Mouse (Mus musculus) midbrain, embryonic 10.5 days (tissue): ENCODE measurements around the gene Mtmr6. TPM values are rescaled to one million over a fixed set of nuclear protein-coding genes. Genes with fewer than 3 reads are reported as not detected.

Source experiments
- DNase-seq: peaks from one replicate; pipeline ENCODE4 v3.0.0-alpha.2; 2017; ENCODE audit warnings: low spot score
- H3K27ac ChIP-seq: fragments of 300-500 bp; sonication (generic); replicated peaks from 2 replicates; pipeline ENCODE4 v1.5.1; 2016; ENCODE audit warnings: mild to moderate bottlenecking
- H3K27me3 ChIP-seq: fragments of 300-500 bp; sonication (generic); 2 replicates; pipeline ENCODE4 v1.6.1; 2016; ENCODE audit warnings: low read depth, mild to moderate bottlenecking; ENCODE audit not compliant: poor library complexity, severe bottlenecking
- H3K36me3 ChIP-seq: fragments of 300-500 bp; sonication (generic); 2 replicates; pipeline ENCODE4 v1.6.1; 2016; ENCODE audit warnings: mild to moderate bottlenecking, moderate library complexity
- H3K4me1 ChIP-seq: fragments of 300-500 bp; sonication (generic); 2 replicates; pipeline ENCODE4 v1.6.1; 2016
- H3K4me3 ChIP-seq: fragments of 300-500 bp; sonication (generic); 2 replicates; pipeline ENCODE4 v1.5.1; 2016; ENCODE audit warnings: mild to moderate bottlenecking, moderate library complexity
- H3K9me3 ChIP-seq: fragments of 300-500 bp; sonication (generic); replicated peaks from 2 replicates; pipeline ENCODE4 v1.6.1; 2016; ENCODE audit warnings: mild to moderate bottlenecking
- WGBS: fragments of 180-500 bp; shearing (Covaris S2); methylation state at CpG from one replicate; pipeline ENCODE4 v1.1.7; 2016; 5-methylcytosine and 5-hydroxymethylcytosine counted together
- polyA plus RNA-seq: library from polyadenylated mRNA; unstranded; fragments of >200 nt; fragmentation: Nextera tagmentation; extraction: Ambion mirVana; gene quantifications from 2 replicates; pipeline ENCODE4 v1.2.1, GENCODE M21; 2016

The Mtmr6 gene
- polyA plus RNA-seq = 29.9 and 42.0 TPM in 2 replicates

- DNase-seq = peak; percentile 97
- H3K9me3 ChIP-seq = no peaks in the 10 kb centered on the region
- no peaks in the 10 kb centered on the region for H3K36me3 ChIP-seq
- no peaks in the 10 kb centered on the region for H3K27me3 ChIP-seq
- H3K4me3 ChIP-seq = peak within 1 kb of the TSS; percentile 92
- peak within 1 kb of the TSS; percentile 87 for H3K27ac ChIP-seq
- H3K4me1 ChIP-seq = peaks cover 22% of the 10 kb centered on the region
- under 1% methylated on average over 51 of the region's 51 CpGs for WGBS
These were observed at the start of gene Mtmr6 for GRCm38 (mm10) chr14:60264990-60265876. Gene Mtmr6, plus strand, starts transcription at chr14:60265228.

GRCm38 (mm10) chr14:60216125-60216524 lies 48.9 kb upstream of the Mtmr6 start:
- H3K36me3 ChIP-seq = peaks cover 51% of the 10 kb centered on the region
- no peaks in the 10 kb centered on the region for H3K9me3 ChIP-seq
- H3K4me1 ChIP-seq = no peaks in the 10 kb centered on the region
- 86% methylated on average over 1 of the region's 1 CpGs for WGBS
- H3K27ac ChIP-seq = no peak overlapping the region
- no peak for DNase-seq
- no peaks in the 10 kb centered on the region for H3K27me3 ChIP-seq
- no peak overlapping the region for H3K4me3 ChIP-seq

GRCm38 (mm10) chr14:60217616-60218015 lies 47.4 kb upstream of the Mtmr6 start:
- no peaks in the 10 kb centered on the region for H3K9me3 ChIP-seq
- 97% methylated on average over 4 of the region's 4 CpGs for WGBS
- H3K4me1 ChIP-seq = no peaks in the 10 kb centered on the region
- H3K27ac ChIP-seq = no peak overlapping the region
- no peak overlapping the region for H3K4me3 ChIP-seq
- no peaks in the 10 kb centered on the region for H3K27me3 ChIP-seq
- H3K36me3 ChIP-seq = peaks cover 57% of the 10 kb centered on the region
- no peak for DNase-seq

- 94% methylated on average over 10 of the region's 10 CpGs for WGBS
- Histone ChIP-seq H3K27ac (no peak overlapping the region), H3K4me3 (no peak overlapping the region), H3K36me3 (peaks cover 61% of the 10 kb centered on the region), H3K4me1 (no peaks in the 10 kb centered on the region), H3K9me3 (no peaks in the 10 kb centered on the region), H3K27me3 (no peaks in the 10 kb centered on the region)
- DNase-seq = no peak
These were observed 45.1 kb upstream of the Mtmr6 start for GRCm38 (mm10) chr14:60219886-60220285.

DNA sequence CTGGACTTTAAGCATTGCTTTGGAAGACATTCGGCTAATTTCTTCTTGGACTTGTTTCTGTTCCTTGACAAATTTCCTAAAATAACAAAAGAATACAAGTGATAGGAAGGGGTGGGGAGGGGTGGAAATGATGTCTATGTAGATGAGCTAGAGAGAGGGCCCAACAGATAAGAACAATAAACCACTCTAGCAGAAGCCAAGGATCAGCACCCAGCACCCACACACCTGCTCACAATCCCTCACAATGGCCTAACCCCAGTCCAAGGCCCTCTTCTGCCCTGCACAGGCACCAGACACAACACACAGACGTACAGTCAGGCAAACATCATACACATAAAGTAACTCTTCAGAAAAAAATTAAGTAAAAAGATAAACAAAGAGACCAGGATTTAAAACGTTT lies 26.5 kb upstream of the Mtmr6 start:
- 92% methylated on average over 3 of the region's 3 CpGs for WGBS
- no peaks in the 10 kb centered on the region for H3K9me3 ChIP-seq
- no peaks in the 10 kb centered on the region for H3K27me3 ChIP-seq
- H3K4me3 ChIP-seq = no peak overlapping the region
- no peak for DNase-seq
- peaks cover 96% of the 10 kb centered on the region for H3K36me3 ChIP-seq
- H3K27ac ChIP-seq = no peak overlapping the region
- H3K4me1 ChIP-seq = no peaks in the 10 kb centered on the region

GRCm38 (mm10) chr14:60250366-60250765 lies 14.7 kb upstream of the Mtmr6 start:
- WGBS = 35% methylated on average over 8 of the region's 8 CpGs
- Histone ChIP-seq H3K4me3 (peak overlapping the region; percentile 94), H3K9me3 (no peaks in the 10 kb centered on the region), H3K4me1 (peaks cover 23% of the 10 kb centered on the region), H3K36me3 (peaks cover 19% of the 10 kb centered on the region), H3K27ac (peak overlapping the region; percentile 96), H3K27me3 (no peaks in the 10 kb centered on the region)
- no peak for DNase-seq

DNA sequence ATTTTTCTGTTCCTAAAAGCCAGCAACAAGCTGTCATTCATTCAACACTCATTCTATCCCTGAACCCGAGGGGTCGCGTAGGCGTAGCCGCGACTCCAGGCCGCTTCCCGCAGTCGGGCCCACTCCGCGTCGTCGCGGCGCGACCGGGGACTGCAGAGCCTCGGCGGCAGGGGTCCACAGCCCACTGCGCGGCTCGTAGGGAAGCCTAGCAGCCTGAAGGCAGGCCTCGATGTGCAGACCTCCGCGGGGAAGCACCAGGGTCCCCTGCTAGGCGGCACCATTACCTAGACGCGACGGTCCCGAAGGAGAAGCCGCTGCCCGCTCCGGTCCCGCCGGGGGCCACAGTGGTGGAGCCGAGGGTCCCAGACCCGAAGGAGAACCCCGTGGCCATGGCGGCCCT lies 14.1 kb upstream of the Mtmr6 start:
- peaks cover 15% of the 10 kb centered on the region for H3K36me3 ChIP-seq
- no peaks in the 10 kb centered on the region for H3K9me3 ChIP-seq
- H3K27me3 ChIP-seq = no peaks in the 10 kb centered on the region
- peak overlapping the region; percentile 94 for H3K4me3 ChIP-seq
- peak overlapping the region; percentile 96 for H3K27ac ChIP-seq
- no peak for DNase-seq
- H3K4me1 ChIP-seq = peaks cover 23% of the 10 kb centered on the region
- WGBS = under 1% methylated on average over 39 of the region's 39 CpGs

DNA sequence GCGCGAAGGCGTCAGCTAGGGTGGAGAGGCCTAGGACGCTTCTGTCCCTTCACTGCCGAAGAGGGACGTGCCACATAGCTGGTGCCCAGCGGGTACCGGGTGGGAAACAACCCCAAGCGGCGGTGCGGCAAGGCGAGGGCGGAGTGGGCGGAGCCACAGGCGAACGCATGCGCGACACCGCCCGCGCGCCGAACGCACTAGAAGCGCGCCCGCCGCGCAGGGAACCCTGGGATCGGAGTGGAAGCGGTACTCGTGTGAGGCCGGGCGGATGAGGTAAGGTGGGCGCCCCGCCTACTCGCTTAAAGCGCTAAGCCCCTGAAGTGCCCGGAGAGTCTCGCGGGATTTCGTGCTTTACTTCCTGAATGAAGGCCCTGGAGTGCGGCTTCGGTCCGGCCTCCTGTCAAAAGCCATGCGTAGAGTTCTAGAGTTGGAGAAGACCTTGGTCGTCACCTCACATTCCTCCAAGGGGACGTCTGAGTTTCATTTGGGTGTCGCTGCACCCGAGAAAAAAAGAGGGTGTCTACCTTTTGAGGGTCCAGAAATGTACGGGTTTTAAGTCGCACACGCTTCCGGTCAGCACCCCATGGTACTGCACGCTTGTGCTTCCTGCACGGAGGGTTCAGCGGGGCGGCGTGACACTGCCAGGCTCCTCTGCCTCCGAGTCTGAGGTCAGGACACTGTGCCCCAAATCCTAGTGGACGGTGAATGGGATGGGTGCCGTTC lies 13.6 kb upstream of the Mtmr6 start, which contains the start of the genes Nupl1 and Gm49336:
Gene Nupl1 (minus strand): TSS at position 151 of the 723 bp plus-strand sequence.
Gene Gm49336 (minus strand): TSS at position 227 of the 723 bp plus-strand sequence.
- peaks cover 11% of the 10 kb centered on the region for H3K36me3 ChIP-seq
- H3K4me1 ChIP-seq = peaks cover 27% of the 10 kb centered on the region
- no peaks in the 10 kb centered on the region for H3K27me3 ChIP-seq
- under 1% methylated on average over 62 of the region's 62 CpGs for WGBS
- peak within 1 kb of the TSS; percentile 94 for H3K4me3 ChIP-seq
- peak within 1 kb of the TSS; percentile 96 for H3K27ac ChIP-seq
- DNase-seq = peak; percentile 97
- H3K9me3 ChIP-seq = no peaks in the 10 kb centered on the region

- 21% methylated on average over 15 of the region's 15 CpGs for WGBS
- DNase-seq = no peak
- no peaks in the 10 kb centered on the region for H3K27me3 ChIP-seq
- H3K36me3 ChIP-seq = 0 out of 2 replicates have a peak, but pooled peaks cover 5% of the 10 kb centered on the region
- no peaks in the 10 kb centered on the region for H3K9me3 ChIP-seq
- peaks cover 27% of the 10 kb centered on the region for H3K4me1 ChIP-seq
- peak overlapping the region; percentile 96 for H3K27ac ChIP-seq
- peak overlapping the region; percentile 94 for H3K4me3 ChIP-seq
These were observed 12.7 kb upstream of the Mtmr6 start for GRCm38 (mm10) chr14:60252004-60253000.

- no peaks in the 10 kb centered on the region for H3K9me3 ChIP-seq
- no peak overlapping the region for H3K4me3 ChIP-seq
- H3K4me1 ChIP-seq = peaks cover 27% of the 10 kb centered on the region
- no peak for DNase-seq
- H3K36me3 ChIP-seq = no peaks in the 10 kb centered on the region
- no peaks in the 10 kb centered on the region for H3K27me3 ChIP-seq
- WGBS = 85% methylated on average over 3 of the region's 3 CpGs
- no peak overlapping the region for H3K27ac ChIP-seq
These were observed 11.6 kb upstream of the Mtmr6 start for GRCm38 (mm10) chr14:60253466-60253865.

DNA sequence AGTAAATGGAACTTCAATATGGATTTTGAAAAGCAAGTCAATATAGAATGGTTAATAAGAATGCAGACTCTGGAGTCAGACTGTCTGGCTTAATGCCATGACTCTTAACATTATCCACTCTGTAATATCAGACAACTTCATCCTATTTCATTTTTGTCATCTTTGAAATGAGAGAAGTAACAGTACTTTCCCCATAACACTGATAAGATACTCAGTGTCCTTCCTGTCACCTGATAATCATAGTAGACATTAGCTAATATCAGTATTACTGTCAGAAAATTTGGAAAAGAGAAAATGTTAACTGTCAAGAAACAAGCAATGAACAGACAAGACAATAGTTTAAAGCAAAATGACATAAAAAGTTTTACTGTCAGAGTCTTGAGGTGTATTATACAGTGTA lies 10.3 kb upstream of the Mtmr6 start:
- DNase-seq = no peak
- Histone ChIP-seq H3K9me3 (no peaks in the 10 kb centered on the region), H3K27me3 (no peaks in the 10 kb centered on the region), H3K27ac (no peak overlapping the region), H3K4me3 (no peak overlapping the region), H3K36me3 (no peaks in the 10 kb centered on the region), H3K4me1 (peaks cover 18% of the 10 kb centered on the region)

- H3K27me3 ChIP-seq = no peaks in the 10 kb centered on the region
- peaks cover 10% of the 10 kb centered on the region for H3K4me1 ChIP-seq
- no peaks in the 10 kb centered on the region for H3K36me3 ChIP-seq
- H3K27ac ChIP-seq = no peak overlapping the region
- no peaks in the 10 kb centered on the region for H3K9me3 ChIP-seq
- no peak for DNase-seq
- 43% methylated on average over 3 of the region's 3 CpGs for WGBS
- no peak overlapping the region for H3K4me3 ChIP-seq
These were observed 8.7 kb upstream of the Mtmr6 start for GRCm38 (mm10) chr14:60256356-60256755.
